8 mouse cellular contexts compared by ENCODE assay signal in genomic region chr13:100391021-100391420, GRCm38 (mm10).
A peak's percentile ranks its signal among the peaks of the same experiment; 100 is the strongest.
DNase-seq lines count a peak whose midpoint lies in the region; ATAC-seq lines count a peak whose summit lies in the region.

No protein-coding gene starts in this region.

- DNase-seq in 416B (ENCODE audit: low read depth): peak; percentile 66
- DNase-seq in adrenal gland, adult (ENCODE audit: inconsistent age in 2 of 2, low spot score in 1 of 2): peak; percentile 5 to 58
- peak; percentile 31 for DNase-seq in embryo, embryonic 10 days (ENCODE audit: low spot score)
- DNase-seq in frontal cortex, postnatal 36 days (ENCODE audit: low spot score in 2 of 2): peak; percentile 3 to 29
- peak; percentile 29 for DNase-seq in kidney, adult 18-20 months
- peak; percentile 3 to 14 for DNase-seq in left cerebral cortex, postnatal 25 days (ENCODE audit: low spot score in 2 of 2)
- DNase-seq in right cerebral cortex, postnatal 4 days: peak; percentile 35

- intact Hi-C loops in left cerebral cortex, postnatal 25 days (cut with DNase I): loop anchor here (5.0 kb wide), 1 partner anchor 279 kb away; no protein-coding TSS in a partner anchor

- 0 out of 2 replicates have a peak, but pooled peaks have one; percentile 61 for ATAC-seq in megakaryocyte progenitor cell, adult 5-6 weeks (replicated peaks; ENCODE audit: poor library complexity)

Comparison
In these comparisons a context has a peak if more than half of its experiments do, and no peak if none do; other contexts are left out.
1. Peak in every context shown above with its lines: DNase-seq and ATAC-seq.
2. DNase-seq: peak in every context shown above with its lines; median percentile 66 in 416B; 35 in right cerebral cortex, postnatal 4 days; 32 in adrenal gland, adult; 31 in embryo, embryonic 10 days; 29 in kidney, adult 18-20 months; 16 in frontal cortex, postnatal 36 days; 8 in left cerebral cortex, postnatal 25 days.